Mouse (Mus musculus): Measurements from ENCODE around the gene Unc45a. TPM values are rescaled to one million over a fixed set of nuclear protein-coding genes. Genes with fewer than 3 reads are reported as not detected.
"Not testable (repeated sequence)": the region's sequence is repeated elsewhere in the genome, so short reads cannot be mapped to it uniquely, and the experiment has no call there.

Unc45a gene
- polyA plus RNA-seq, 1 experiment, result 43.9 TPM

- no peak overlapping the region for H3K4me3 ChIP-seq (replicated peaks; ENCODE audit: control insufficient read depth, low read depth, low read length)
- no peak overlapping the region for H3K27ac ChIP-seq (ENCODE audit: control insufficient read depth, insufficient read depth, low read depth, low read length, poor library complexity)
- no peak for TF ChIP-seq CTCF (IDR thresholded peaks at IDR 0.05; ENCODE audit: control insufficient read depth, insufficient read depth, low read length)
- no peak for TF ChIP-seq POLR2A (IDR thresholded peaks at IDR 0.05; ENCODE audit: borderline replicate concordance, control insufficient read depth, low read depth, low read length)
- no peaks in the 10 kb centered on the region for H3K4me1 ChIP-seq (ENCODE audit: control insufficient read depth, insufficient read depth, low read length)
- WGBS, result 93% methylated on average over 19 of the region's 19 CpGs
Measured at GRCm38 (mm10) chr7:80331433-80331832, 9.4 kb downstream of the Unc45a start.

GRCm38 (mm10) chr7:80330278-80330677, 10.5 kb downstream of the Unc45a start:
- TF ChIP-seq CTCF (IDR thresholded peaks at IDR 0.05; ENCODE audit: control insufficient read depth, insufficient read depth, low read length) (no peak), POLR2A (IDR thresholded peaks at IDR 0.05; ENCODE audit: borderline replicate concordance, control insufficient read depth, low read depth, low read length) (no peak)
- WGBS, result 87% methylated on average over 8 of the region's 8 CpGs
- Histone ChIP-seq H3K27ac (ENCODE audit: control insufficient read depth, insufficient read depth, low read depth, low read length, poor library complexity) (no peak overlapping the region), H3K4me3 (replicated peaks; ENCODE audit: control insufficient read depth, low read depth, low read length) (no peak overlapping the region), H3K4me1 (ENCODE audit: control insufficient read depth, insufficient read depth, low read length) (no peaks in the 10 kb centered on the region)

- no peak overlapping the region for H3K27ac ChIP-seq (ENCODE audit: control insufficient read depth, insufficient read depth, low read depth, low read length, poor library complexity)
- no peaks in the 10 kb centered on the region for H3K4me1 ChIP-seq (ENCODE audit: control insufficient read depth, insufficient read depth, low read length)
- WGBS, result 95% methylated on average over 19 of the region's 19 CpGs
- H3K4me3 ChIP-seq (replicated peaks; ENCODE audit: control insufficient read depth, low read depth, low read length), result no peak overlapping the region
- no peak for TF ChIP-seq CTCF (IDR thresholded peaks at IDR 0.05; ENCODE audit: control insufficient read depth, insufficient read depth, low read length)
- TF ChIP-seq POLR2A (IDR thresholded peaks at IDR 0.05; ENCODE audit: borderline replicate concordance, control insufficient read depth, low read depth, low read length), result no peak
Measured at GRCm38 (mm10) chr7:80326076-80326475, 14.7 kb downstream of the Unc45a start.

- Histone ChIP-seq H3K27ac (ENCODE audit: control insufficient read depth, insufficient read depth, low read depth, low read length, poor library complexity) (no peak overlapping the region), H3K4me1 (ENCODE audit: control insufficient read depth, insufficient read depth, low read length) (no peaks in the 10 kb centered on the region), H3K4me3 (replicated peaks; ENCODE audit: control insufficient read depth, low read depth, low read length) (no peak overlapping the region)
- no peak for TF ChIP-seq CTCF (IDR thresholded peaks at IDR 0.05; ENCODE audit: control insufficient read depth, insufficient read depth, low read length)
- no peak for TF ChIP-seq POLR2A (IDR thresholded peaks at IDR 0.05; ENCODE audit: borderline replicate concordance, control insufficient read depth, low read depth, low read length)
- 91% methylated on average over 16 of the region's 16 CpGs for WGBS
Measured at GRCm38 (mm10) chr7:80325292-80325868, 15.4 kb downstream of the Unc45a start.

- H3K4me3 ChIP-seq (replicated peaks; ENCODE audit: control insufficient read depth, low read depth, low read length); H3K4me1 ChIP-seq (ENCODE audit: control insufficient read depth, insufficient read depth, low read length): not testable (repeated sequence)
Measured at GRCm38 (mm10) chr7:80324816-80325119, 16.0 kb downstream of the Unc45a start.

GRCm38 (mm10) chr7:80324043-80324815, 16.6 kb downstream of the Unc45a start, which contains the start of gene Rccd1:
Rccd1 (minus strand) TSS chr7:80324454.
- no peak for TF ChIP-seq CTCF (IDR thresholded peaks at IDR 0.05; ENCODE audit: control insufficient read depth, insufficient read depth, low read length)
- TF ChIP-seq POLR2A (IDR thresholded peaks at IDR 0.05; ENCODE audit: borderline replicate concordance, control insufficient read depth, low read depth, low read length), result peak; percentile 64
- WGBS, result 2% methylated on average over 38 of the region's 38 CpGs
- H3K27ac ChIP-seq (ENCODE audit: control insufficient read depth, insufficient read depth, low read depth, low read length, poor library complexity), result peak within 1 kb of the TSS; percentile 68
- peak within 1 kb of the TSS; percentile 93 for H3K4me3 ChIP-seq (replicated peaks; ENCODE audit: control insufficient read depth, low read depth, low read length)
- no peaks in the 10 kb centered on the region for H3K4me1 ChIP-seq (ENCODE audit: control insufficient read depth, insufficient read depth, low read length)

More at GRCm38 (mm10) chr7:80324816-80325119, 16.0 kb downstream of the Unc45a start:
- not testable (repeated sequence) for H3K27ac ChIP-seq (ENCODE audit: control insufficient read depth, insufficient read depth, low read depth, low read length, poor library complexity)
- 46% methylated on average over 5 of the region's 5 CpGs for WGBS

DNA sequence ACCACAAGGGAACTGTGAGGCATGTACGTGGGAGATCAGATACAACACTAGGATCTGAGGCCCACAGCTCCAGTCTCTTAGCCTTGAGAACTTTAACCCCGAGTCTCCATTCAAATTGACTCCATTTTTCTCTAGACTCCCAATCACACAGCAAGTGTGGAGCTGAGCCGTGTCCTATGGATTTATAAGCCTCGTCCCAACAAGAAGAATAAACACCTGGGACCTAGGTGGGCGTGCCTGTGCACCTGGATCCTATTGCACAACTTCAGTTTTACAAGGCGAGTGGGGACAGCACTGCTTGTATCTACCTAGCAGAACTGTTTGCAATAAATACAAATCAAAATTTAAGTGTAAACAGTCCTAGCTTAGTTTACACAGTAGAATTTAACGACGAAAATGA, 17.5 kb downstream of the Unc45a start:
- TF ChIP-seq CTCF (IDR thresholded peaks at IDR 0.05; ENCODE audit: control insufficient read depth, insufficient read depth, low read length), result no peak
- TF ChIP-seq POLR2A (IDR thresholded peaks at IDR 0.05; ENCODE audit: borderline replicate concordance, control insufficient read depth, low read depth, low read length), result no peak
- WGBS, result 14% methylated on average over 8 of the region's 8 CpGs
- Histone ChIP-seq H3K27ac (ENCODE audit: control insufficient read depth, insufficient read depth, low read depth, low read length, poor library complexity) (no peak overlapping the region), H3K4me3 (replicated peaks; ENCODE audit: control insufficient read depth, low read depth, low read length) (peak overlapping the region; percentile 46), H3K4me1 (ENCODE audit: control insufficient read depth, insufficient read depth, low read length) (no peaks in the 10 kb centered on the region)

DNA sequence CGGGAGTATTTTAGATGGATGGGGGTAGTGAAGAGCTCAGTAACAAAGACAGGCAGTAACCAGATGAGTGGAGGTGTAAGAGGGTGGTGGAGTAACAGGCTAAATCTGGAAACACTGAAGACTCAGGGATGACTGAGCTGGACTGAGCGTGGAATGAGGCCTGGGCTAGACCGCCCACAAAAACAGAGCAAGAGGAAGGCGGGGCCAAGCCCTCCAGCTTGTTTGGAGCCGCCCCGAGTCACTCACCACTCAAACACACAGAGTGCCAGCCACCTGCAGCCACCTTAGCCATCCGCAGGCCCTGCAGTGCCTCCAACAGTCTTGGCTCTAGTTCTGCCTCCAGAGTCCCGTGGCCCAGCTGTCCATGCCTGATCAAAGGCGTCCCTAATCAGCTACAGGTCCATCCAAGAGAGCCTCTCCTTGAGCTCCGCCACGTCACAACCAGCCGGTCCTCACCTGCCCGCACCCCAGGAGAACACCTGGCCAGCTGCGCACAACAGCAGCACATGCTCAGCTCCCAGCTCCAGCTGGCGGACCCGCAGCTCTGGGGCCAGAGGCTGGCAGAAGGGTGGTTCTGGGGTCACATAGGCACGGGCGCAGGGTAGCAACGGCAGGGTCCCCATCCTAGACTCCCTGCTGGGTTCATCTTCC, 20.8 kb downstream of the Unc45a start:
- Histone ChIP-seq H3K4me3 (replicated peaks; ENCODE audit: control insufficient read depth, low read depth, low read length) (no peak overlapping the region), H3K27ac (ENCODE audit: control insufficient read depth, insufficient read depth, low read depth, low read length, poor library complexity) (no peak overlapping the region), H3K4me1 (ENCODE audit: control insufficient read depth, insufficient read depth, low read length) (no peaks in the 10 kb centered on the region)
- TF ChIP-seq CTCF (IDR thresholded peaks at IDR 0.05; ENCODE audit: control insufficient read depth, insufficient read depth, low read length) (no peak), POLR2A (IDR thresholded peaks at IDR 0.05; ENCODE audit: borderline replicate concordance, control insufficient read depth, low read depth, low read length) (no peak)
- WGBS, result 88% methylated on average over 19 of the region's 19 CpGs
